Mouse (Mus musculus): ENCODE data around the gene Ripor3.

GRCm38 (mm10) chr2:168056666-168056933 lies 46.2 kb upstream of the Ripor3 start:
- TF ChIP-seq CTCF (IDR thresholded peaks at IDR 0.05; ENCODE audit: low read depth, low read length) (no peak), TAL1 (conservative IDR thresholded peaks at IDR 0.05; ENCODE audit: low read depth, low read length) (no peak), POLR2AphosphoS5 (IDR thresholded peaks at IDR 0.05; ENCODE audit: insufficient replicate concordance, low read depth, low read length) (no peak)

Measured in G1E (cell line).